Mouse (Mus musculus) ovary, postnatal 14 days (tissue): ENCODE measurements around the gene Bcl2l2.

Experiments used
- DNase-seq: peaks from one replicate; pipeline ENCODE4 v3.0.0; 2022; ENCODE audit warnings: low spot score

The Bcl2l2 gene

GRCm38 (mm10) chr14:54883154-54884021 lies at the start of gene Bcl2l2, which contains the start of gene Gm20521:
Bcl2l2 (plus strand) TSS chr14:54883377.
Gm20521 (plus strand) TSS chr14:54883441.
- DNase-seq = peak; percentile 63

GRCm38 (mm10) chr14:54843461-54843860 lies 39.7 kb upstream of the Bcl2l2 start:
- no peak for DNase-seq

- no peak for DNase-seq
Measured at GRCm38 (mm10) chr14:54855726-54856125, 27.5 kb upstream of the Bcl2l2 start.

- no peak for DNase-seq
Measured at GRCm38 (mm10) chr14:54856703-54857102, 26.5 kb upstream of the Bcl2l2 start.

- DNase-seq = no peak
Measured at GRCm38 (mm10) chr14:54857891-54858290, 25.3 kb upstream of the Bcl2l2 start.

GRCm38 (mm10) chr14:54860511-54860910 lies 22.7 kb upstream of the Bcl2l2 start:
- DNase-seq = peak; percentile 44

GRCm38 (mm10) chr14:54863501-54864312 lies 19.5 kb upstream of the Bcl2l2 start:
- peak; percentile 79 for DNase-seq

GRCm38 (mm10) chr14:54864313-54865036 lies 18.7 kb upstream of the Bcl2l2 start:
- DNase-seq = no peak

- no peak for DNase-seq
Measured at GRCm38 (mm10) chr14:54865626-54866025, 17.6 kb upstream of the Bcl2l2 start.

GRCm38 (mm10) chr14:54866268-54866667 lies 16.9 kb upstream of the Bcl2l2 start:
- no peak for DNase-seq

- no peak for DNase-seq
Measured at GRCm38 (mm10) chr14:54866936-54867335, 16.2 kb upstream of the Bcl2l2 start.

- DNase-seq = no peak
Measured at GRCm38 (mm10) chr14:54868026-54868425, 15.2 kb upstream of the Bcl2l2 start.

- no peak for DNase-seq
Measured at GRCm38 (mm10) chr14:54870861-54871260, 12.3 kb upstream of the Bcl2l2 start, which contains the start of gene Homez. Homez (minus strand) TSS chr14:54870961.

GRCm38 (mm10) chr14:54874165-54874564 lies 9.0 kb upstream of the Bcl2l2 start:
- DNase-seq = no peak

- no peak for DNase-seq
Measured at GRCm38 (mm10) chr14:54875844-54876538, 7.2 kb upstream of the Bcl2l2 start.

- DNase-seq = peak; percentile 83
Measured at GRCm38 (mm10) chr14:54876539-54877047, 6.6 kb upstream of the Bcl2l2 start.

- peak; percentile 60 for DNase-seq
Measured at GRCm38 (mm10) chr14:54877048-54877715, 6.0 kb upstream of the Bcl2l2 start, which contains the start of gene Ppp1r3e. Ppp1r3e (minus strand) TSS chr14:54877550.

- DNase-seq = no peak
Measured at GRCm38 (mm10) chr14:54884022-54884712, 990 bp downstream of the Bcl2l2 start.

GRCm38 (mm10) chr14:54885309-54885708 lies 2.1 kb downstream of the Bcl2l2 start:
- no peak for DNase-seq

- DNase-seq = no peak
Measured at GRCm38 (mm10) chr14:54892200-54892599, 9.0 kb downstream of the Bcl2l2 start, which contains the start of gene Pabpn1. Pabpn1 (plus strand) TSS chr14:54892500.
